Mouse (Mus musculus): Measurements from ENCODE around the gene Cc2d2b.

GRCm38 (mm10) chr19:40869425-40870105 is 121.0 kb downstream of the Cc2d2b start:
- no peak for TF ChIP-seq CTCF (IDR thresholded peaks at IDR 0.05; ENCODE audit: low read depth)
- TF ChIP-seq EP300 (optimal IDR thresholded peaks at IDR 0.05): no peak
